Mouse (Mus musculus) cerebellum, adult (tissue): ENCODE data around the gene Map6.

Source experiments
- ATAC-seq: cut with Nextera tagmentation; 2 replicates; pipeline ENCODE4 v1.9.2; 2017; ENCODE audit warnings: mild to moderate bottlenecking, moderate library complexity, mixed read lengths; ENCODE audit not compliant: insufficient number of reproducible peaks, low FRiP score, low TSS enrichment

Map6 gene

GRCm38 (mm10) chr7:99267251-99267896 is at the start of gene Map6:
Gene Map6 (plus strand): TSS chr7:99267447.
- peak; percentile 60 for ATAC-seq

DNA sequence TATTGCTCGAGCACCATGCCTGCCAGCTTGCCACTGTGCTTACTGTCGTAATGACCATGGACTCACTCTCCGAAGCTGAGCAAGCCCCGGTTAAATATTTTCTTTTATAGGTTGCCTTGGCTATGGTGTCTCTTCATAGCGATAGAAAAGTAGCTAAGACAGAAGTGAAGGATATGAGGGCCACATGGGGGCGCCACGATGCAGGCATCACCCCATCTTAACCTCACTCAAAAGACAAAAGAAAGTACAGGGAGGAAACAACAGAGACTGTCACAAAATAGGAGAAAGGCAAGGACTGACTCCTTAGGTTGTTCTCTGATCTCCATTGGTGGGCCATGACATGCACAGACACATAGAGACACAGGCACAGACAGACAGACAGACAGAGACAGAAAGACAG is 43.0 kb upstream of the Map6 start:
- ATAC-seq: no peak

DNA sequence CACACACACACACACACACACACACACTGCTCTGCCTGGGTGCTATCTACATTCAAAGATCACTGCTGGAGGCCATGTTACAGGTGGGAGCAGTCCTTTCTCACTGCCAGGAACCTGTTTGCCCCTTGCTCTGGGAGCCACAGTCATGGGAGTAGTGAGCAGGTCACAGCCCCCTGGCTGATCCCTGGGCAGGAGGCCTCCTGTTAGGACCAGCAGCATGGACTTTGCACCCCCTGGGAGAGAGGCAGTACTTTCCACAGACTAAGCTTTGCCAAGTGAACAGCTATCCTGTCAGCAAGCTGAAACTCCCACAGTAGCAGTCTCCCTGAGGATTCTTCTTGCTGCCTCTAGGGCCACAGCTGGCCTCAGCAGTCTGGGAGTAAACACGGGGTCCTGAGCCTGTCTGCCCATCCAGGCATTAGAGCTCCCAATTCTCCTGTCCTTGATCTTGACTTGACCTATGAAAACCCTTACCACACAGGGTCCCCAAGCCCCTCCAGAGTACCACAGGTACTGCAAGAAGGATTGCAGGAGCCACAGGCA is 42.5 kb upstream of the Map6 start:
- ATAC-seq: no peak

DNA sequence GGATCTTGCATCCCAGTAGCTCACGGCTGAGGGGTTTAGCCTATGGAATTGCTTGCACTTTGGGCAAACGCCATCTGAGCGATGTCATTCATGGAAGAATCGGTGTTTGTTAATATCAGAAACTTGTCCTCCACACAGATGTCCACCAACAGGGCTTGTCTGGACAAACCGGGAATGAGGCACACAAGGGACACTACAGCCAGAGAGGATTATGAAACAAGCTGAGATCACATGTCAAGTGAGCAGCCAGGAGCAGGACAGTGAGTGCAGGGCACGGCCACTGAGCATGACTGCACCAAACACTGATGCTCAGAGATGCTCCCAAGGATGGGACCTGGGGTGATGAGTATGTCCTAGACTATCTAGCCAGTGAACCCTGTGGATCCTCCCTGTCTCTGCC is 41.8 kb upstream of the Map6 start:
- no peak for ATAC-seq

DNA sequence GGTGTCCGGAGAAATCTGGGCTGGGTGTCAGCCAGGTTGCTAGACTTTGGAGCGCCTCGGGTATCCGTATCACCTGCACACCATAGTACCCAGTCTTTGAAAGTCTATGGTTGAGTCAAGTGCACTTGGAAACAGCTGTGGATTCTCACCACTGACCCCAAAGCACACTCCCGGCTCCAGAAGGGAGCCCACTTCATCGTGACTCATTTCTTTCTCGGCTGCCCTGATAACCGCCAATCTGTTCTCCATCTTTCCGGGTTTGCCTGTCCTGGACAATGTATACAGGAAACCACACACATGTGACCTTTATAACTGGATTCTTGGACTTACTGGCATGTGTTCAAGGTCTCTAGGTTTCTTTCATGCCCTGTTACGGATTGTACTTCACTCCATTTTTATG is 40.6 kb upstream of the Map6 start:
- no peak for ATAC-seq

DNA sequence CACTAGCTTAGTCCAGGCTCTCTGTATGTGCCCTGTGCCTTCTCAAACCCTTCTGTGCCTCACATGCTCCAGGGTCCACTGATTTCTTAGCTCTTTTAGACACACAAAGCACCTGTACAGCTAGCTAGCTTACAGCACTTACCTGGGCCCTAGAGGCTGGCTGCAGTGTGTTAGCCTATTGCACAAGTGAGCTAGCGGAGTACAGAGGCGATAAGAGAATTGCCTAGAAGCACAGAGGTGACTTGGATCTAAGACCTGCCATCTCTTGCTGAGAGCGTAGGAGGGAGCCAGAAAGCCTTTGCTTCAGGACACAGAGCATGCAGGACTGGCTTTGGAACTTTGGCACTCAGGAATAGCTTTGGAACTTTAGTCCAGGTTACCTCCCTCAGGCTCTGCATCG is 40.0 kb upstream of the Map6 start:
- ATAC-seq: no peak

DNA sequence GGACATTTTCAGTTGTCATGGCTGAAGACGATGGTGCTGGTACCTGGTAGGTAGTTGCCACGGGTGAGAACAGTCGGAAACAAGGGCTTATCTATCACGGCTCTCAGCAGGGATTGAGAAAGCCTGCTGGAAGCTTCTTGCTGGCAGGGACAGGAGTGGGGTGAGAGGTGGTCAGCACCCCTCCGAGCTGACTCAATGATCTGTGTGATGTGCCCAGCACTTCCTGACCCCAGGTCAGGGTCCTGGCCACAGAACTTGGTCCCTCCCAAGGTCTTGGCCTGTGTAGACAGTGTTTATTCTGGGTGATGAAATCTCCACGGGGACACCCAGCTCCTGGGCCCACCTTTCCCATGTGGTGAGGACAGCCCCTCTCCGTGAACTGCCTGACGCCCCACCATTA is 38.4 kb upstream of the Map6 start:
- ATAC-seq: no peak

DNA sequence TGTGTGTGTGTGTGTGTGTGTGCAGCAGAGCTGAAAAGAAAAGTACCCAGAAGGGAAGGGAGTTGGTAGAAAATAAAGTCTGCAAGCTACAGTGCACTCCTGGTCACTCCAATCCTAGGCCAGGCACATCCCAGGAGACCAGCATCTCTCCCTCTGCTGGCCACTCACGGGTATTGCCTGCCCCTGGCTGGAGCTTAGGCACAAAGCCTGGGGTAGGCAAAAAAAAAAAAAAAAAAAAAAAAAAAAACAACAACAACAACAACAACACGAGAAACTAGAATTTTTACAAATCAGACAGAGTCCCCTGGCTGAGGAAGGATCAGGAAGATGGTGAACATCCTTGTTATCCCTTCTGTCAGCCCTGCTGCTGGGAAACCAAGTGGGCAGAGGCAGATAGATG is 37.8 kb upstream of the Map6 start:
- no peak for ATAC-seq

GRCm38 (mm10) chr7:99230061-99230747 is 37.0 kb upstream of the Map6 start:
- ATAC-seq: no peak

DNA sequence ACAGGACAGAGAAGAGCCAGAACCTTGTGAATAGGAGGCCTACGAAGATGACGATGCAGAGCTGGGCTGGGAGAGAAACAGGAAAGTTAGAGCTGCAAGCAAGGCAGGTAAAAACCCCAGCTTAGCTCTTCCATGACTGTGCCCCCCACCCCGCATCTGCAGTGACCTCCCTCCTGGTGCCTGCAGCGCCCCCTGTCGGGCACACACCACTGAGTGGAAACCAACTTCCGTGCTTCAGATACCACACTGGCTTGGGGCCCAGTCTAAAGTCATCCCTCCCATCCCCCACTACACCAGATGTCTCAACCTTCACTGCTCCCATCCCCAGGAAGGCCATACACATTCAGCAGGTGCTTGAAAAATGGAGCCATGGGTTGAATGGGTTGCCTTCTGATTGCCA is 34.7 kb upstream of the Map6 start:
- ATAC-seq: no peak

DNA sequence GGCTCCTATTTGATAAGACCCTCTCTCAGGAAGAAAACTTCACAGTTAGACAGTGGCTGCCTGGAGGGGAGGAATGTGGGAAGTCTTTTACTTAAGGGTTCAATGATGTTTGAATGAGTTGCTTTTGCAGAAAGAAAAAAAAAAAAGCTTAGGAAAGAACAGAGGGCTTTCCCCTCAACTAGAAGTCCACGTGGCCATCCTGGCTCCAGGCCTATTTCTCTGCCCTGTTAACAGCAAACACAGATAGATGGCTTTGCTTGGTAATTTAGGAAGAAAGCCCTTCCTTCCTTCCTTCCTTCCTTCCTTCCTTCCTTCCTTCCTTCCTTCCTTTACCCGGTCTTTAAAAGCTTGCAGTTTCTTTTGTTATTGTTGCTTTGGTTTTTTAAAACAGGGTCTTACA is 32.3 kb upstream of the Map6 start:
- ATAC-seq: no peak

DNA sequence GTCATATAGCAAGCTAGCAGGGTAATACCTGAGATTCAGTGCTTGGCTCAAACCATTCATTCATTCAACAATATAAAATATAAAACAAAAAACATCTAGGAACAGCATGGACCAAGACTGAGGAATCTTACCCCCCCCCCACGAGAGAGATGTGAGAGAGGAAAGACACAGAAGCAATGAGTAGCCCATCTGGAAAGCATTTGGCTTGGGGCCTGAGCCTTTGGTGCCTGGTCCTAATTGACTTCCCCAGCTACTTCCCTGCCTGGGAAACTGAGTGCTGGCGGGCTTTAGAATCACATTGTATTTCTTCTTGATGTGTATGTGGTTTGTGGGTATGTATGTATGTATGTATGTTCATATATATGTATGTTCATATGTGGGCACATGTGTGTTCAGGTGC is 31.6 kb upstream of the Map6 start:
- no peak for ATAC-seq

GRCm38 (mm10) chr7:99236888-99237660 is 30.2 kb upstream of the Map6 start:
- no peak for ATAC-seq

- no peak for ATAC-seq
These were observed 28.8 kb upstream of the Map6 start, which contains the start of gene Mogat2 for GRCm38 (mm10) chr7:99238417-99238816. Gene Mogat2 (minus strand): TSS chr7:99238619.

- ATAC-seq: no peak
These were observed 25.1 kb upstream of the Map6 start for GRCm38 (mm10) chr7:99242097-99242496.

DNA sequence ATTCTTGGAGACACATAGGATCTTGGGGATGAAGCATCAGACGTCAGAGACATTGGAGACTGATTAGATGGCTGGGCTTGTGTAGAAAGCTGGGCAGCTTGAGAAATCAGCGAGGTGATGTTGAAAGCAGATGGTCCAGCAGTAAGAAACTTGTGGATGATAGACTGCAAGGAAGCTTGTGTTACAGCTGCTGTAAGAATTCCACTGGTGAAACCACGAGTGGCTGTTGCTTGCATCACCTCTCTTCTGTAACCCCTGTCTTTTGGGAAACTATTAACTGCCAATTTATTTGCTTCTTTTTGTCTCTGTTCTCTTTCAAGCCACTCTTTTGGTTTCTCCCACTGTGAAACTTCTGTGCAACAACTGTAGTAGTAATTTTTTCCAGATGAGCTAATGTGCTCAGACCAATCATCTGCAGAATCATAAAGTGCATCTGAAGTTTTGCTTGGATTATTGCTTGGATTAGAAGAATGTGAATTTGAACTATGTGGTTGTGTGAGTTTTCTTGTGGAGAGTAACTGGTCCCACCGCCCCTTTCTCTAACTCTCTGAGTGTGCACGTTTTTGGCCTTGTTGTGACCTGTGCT is 19.0 kb upstream of the Map6 start:
- no peak for ATAC-seq

GRCm38 (mm10) chr7:99248906-99249581 is 18.2 kb upstream of the Map6 start:
- peak; percentile 88 for ATAC-seq

DNA sequence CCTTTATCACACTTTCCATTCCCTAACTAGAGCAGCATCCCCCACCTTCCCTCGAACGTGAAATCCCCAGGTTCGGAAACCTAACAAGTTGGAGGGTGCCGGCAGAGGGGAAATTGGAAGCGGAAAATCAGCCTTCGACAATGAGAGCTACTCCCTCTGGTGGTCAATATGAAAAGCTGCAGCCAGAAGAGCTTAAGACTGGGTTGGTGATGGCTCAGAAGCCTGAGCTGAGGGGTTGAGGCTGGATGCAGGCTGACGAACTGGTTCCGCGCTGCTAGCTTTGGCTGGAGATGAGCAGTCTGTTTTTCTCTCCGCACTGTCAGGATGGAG is 17.7 kb upstream of the Map6 start:
- ATAC-seq: peak; percentile 74; the same call in 1 of the 2 replicates

- no peak for ATAC-seq
These were observed 16.9 kb upstream of the Map6 start for GRCm38 (mm10) chr7:99250386-99250785.

DNA sequence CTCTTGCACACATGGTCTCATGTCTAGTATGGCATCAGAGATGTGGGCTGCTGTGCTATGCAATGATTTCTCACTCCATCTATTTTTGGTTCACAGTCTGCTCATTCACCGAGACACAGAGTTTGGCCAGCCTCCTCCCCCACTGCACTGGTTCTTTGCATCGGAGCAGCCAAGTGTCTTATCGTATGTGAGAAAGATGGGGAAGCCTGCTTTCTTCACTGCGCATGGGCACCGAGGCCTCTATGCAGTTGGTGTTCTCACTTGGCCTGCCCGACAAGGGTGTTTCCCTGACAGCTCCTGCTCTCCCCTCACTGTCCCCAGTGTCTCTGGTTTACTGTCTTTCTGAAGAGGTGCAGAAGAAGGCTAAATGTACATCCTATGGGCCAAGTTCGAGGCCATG is 12.2 kb upstream of the Map6 start:
- no peak for ATAC-seq
